Mouse (Mus musculus) heart, postnatal 0 days (tissue): Measurements from ENCODE around the gene Nav2.

ENCODE experiments used
- CTCF ChIP-seq: IDR thresholded peaks from 2 replicates; pipeline ENCODE4 v1.5.1; 2016; ENCODE audit warnings: antibody characterized with exemption, control low read depth, low read depth
- EP300 ChIP-seq: IDR thresholded peaks from 2 replicates; pipeline ENCODE4 v1.6.1; 2016; ENCODE audit warnings: antibody characterized with exemption, low read depth

DNA sequence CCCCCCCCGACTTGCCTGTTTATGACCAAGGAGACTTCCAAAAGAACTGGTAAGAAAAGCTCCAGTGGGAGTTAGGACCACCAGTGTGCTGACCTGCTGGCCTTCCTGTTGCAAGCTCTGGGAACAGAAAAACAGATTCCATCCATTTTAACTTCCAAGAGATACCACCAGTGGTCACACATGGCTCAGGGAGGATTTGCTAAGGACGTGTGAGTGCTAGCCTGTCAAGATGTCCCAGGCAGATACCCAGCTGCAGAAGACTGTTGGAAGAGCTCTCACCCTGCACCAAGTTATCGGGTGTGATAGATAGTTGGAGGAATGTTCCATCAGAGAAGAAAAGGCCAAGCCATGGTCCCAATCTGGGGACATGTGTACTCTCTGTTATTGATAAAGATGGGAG, 633.6 kb downstream of the Nav2 start:
- TF ChIP-seq CTCF = no peak
- no peak for TF ChIP-seq EP300
